Mouse (Mus musculus) left cerebral cortex, postnatal 10 days (tissue): ENCODE results near the gene Il1a. TPM values are rescaled to one million over a fixed set of nuclear protein-coding genes. Genes with fewer than 3 reads are reported as not detected.
A peak's percentile ranks its signal among the peaks of the same experiment; 100 is the strongest.

Source experiments
- DNase-seq, 2 experiments: peaks; one replicate each; pipeline ENCODE4 v3.0.0; 2021 to 2022; ENCODE audit warnings: low spot score in 2 of 2, mixed read lengths in 1 of 2; ENCODE audit errors: extremely low spot score in 1 of 2
- intact Hi-C: fragments of 180-260 bp; cut with DNase I; formaldehyde crosslinking; loops from one replicate; pipeline ENCODE4 v1.15.1; 2025
- total RNA-seq, 2 experiments: library from RNA; stranded (reverse); gene quantifications; 2 replicates each; pipeline ENCODE4 v1.2.3; 2021

Il1a gene
- total RNA-seq, 2 experiments from 2014 or later, result 0.49 to 0.57 TPM

DNA sequence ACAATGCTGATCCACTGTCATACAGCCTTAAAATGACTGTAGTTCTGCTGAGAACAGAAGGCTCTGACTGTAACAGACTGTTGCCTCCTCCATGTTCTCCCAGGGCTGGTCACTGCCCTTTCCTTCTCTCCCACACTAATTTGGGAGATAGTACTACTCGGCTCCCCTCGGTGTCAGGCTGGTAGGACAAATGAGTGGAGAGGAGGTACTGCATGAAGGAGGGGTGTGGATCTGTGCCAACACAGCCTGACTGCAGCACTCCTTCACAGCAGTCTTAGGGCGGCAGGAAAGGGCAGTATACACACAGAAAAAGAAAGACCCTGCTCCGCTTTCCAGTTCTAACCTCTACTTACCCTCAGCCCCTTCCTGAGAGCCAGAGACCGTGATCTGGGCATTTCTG lies 39.8 kb downstream of the Il1a start:
- intact Hi-C loops, result no loop called here
- DNase-seq, result no peak

- intact Hi-C loops, result no loop called here
Measured at GRCm38 (mm10) chr2:129269161-129269643, 40.6 kb downstream of the Il1a start.

GRCm38 (mm10) chr2:129267738-129268137 lies 42.0 kb downstream of the Il1a start:
- peak in 1 of 2 experiments; percentile 15 for DNase-seq
- intact Hi-C loops, result no loop called here

More at GRCm38 (mm10) chr2:129269161-129269643, 40.6 kb downstream of the Il1a start:
- no peak for DNase-seq

GRCm38 (mm10) chr2:129265316-129265715 lies 44.5 kb downstream of the Il1a start:
- DNase-seq, result no peak
- intact Hi-C loops, result no loop called here

DNA sequence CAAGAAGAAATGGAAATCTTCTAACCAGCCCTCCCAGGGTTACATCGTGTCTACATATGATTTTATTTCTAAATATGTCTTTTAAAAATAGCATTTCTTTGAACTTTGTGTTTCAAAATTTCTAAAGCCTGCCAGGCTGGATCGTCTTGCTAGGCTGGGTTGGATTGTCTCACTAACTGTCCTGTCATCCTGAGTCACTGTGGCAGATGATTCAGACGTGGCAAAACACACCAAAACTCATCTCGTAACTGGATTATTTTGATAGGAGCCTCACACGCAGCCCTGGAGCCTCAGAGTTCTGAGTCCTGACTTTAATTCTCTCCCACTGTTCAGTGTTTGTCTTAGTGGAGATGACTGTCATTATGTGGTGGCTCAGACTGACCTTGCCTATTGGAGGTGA lies 46.7 kb downstream of the Il1a start:
- intact Hi-C loops, result no loop called here
- no peak for DNase-seq

- intact Hi-C loops, result no loop called here
- DNase-seq, result peak in 1 of 2 experiments; percentile 9
Measured at GRCm38 (mm10) chr2:129261151-129261794, 48.5 kb downstream of the Il1a start.

DNA sequence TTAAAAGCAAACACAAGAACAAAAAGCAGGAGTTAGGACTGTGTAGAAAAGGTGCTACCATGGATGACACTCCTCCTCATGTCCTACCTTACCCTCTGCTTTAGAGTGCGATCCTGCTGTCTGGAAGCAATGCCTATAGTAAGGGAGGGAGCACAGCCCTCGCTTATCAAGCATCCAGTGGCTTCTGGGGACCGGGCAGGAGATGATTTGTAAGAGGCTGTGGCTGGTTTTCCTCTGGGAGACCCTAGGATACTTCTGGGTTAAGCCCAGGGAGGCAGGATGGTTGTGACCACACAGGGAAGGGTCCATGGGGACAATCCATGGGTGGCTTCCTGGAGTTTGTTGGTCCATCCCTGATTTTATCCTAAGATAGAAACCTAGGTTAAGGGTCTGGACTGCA lies 49.1 kb downstream of the Il1a start:
- peak in 1 of 2 experiments; percentile 7 for DNase-seq
- intact Hi-C loops, result no loop called here

DNA sequence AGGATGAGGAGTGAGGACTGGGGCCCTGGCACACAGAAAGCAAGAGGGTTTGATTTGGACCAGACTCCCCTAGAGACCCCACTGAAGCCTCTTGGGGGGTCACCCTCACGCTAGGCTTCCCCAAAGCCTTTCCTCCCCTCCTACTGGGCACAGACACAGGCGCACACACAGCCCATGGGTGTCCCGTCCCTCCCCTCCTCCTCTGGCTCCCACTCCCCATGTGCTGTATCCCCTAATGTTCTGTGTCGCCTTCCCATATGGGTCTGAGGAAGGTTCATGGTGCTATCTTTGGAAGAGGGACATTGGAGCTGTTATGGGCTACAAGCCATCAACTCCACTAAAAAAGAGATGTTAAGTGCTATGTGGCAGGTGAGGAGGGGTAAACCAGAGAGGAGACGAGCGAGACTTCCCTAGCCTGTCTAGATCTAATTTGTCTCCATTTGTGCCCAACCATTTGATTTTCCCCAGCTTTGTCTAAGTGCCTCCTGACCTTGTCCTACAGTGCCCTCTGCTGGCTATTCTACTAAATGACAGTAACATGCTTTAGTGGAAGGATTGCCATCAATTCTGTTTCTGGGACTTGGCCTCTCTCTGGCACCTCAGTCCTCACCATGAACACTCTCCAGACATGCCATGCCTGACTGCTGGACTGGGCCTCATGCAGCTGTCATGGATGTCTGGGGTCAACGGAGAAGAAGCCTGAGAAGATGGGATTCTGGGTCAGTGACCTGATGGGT lies 51.1 kb downstream of the Il1a start:
- intact Hi-C loops, result loop anchor here (2.0 to 10.0 kb wide), 4 partner anchors 56 to 394 kb away; partner anchors contain the start of gene Fbln7
- peak; percentile 60 to 83 for DNase-seq

GRCm38 (mm10) chr2:129258056-129258455 lies 51.7 kb downstream of the Il1a start:
- intact Hi-C loops, result loop anchor here (2.0 to 10.0 kb wide), 4 partner anchors 56 to 393 kb away; partner anchors contain the start of gene Fbln7
- DNase-seq, result no peak

- intact Hi-C loops, result loop anchor here (5.0 to 10.0 kb wide), 3 partner anchors 54 to 391 kb away; partner anchors contain the start of gene Fbln7
- DNase-seq, result peak in 1 of 2 experiments; percentile 3
Measured at GRCm38 (mm10) chr2:129256006-129256405, 53.8 kb downstream of the Il1a start.

GRCm38 (mm10) chr2:129254076-129254475 lies 55.7 kb downstream of the Il1a start:
- intact Hi-C loops, result loop anchor here (10.0 kb wide), 1 partner anchor 389 kb away; the partner anchor contains the start of gene Fbln7
- no peak for DNase-seq

GRCm38 (mm10) chr2:129253631-129253970 lies 56.2 kb downstream of the Il1a start:
- intact Hi-C loops, result loop anchor here (10.0 kb wide), 1 partner anchor 389 kb away; the partner anchor contains the start of gene Fbln7

GRCm38 (mm10) chr2:129252836-129253630 lies 56.7 kb downstream of the Il1a start:
- intact Hi-C loops, result loop anchor here (10.0 kb wide), 1 partner anchor 388 kb away; the partner anchor contains the start of gene Fbln7
- DNase-seq, result peak in 1 of 2 experiments; percentile 5

More at GRCm38 (mm10) chr2:129253631-129253970, 56.2 kb downstream of the Il1a start:
- DNase-seq, result peak in 1 of 2 experiments; percentile 4

Other genes with a start within 250 kb of the Il1a start
- 10 to 100 TPM; 85.0 to 90.5 TPM for gene Ttl, start 244.0 kb downstream of the Il1a start, total RNA-seq
- gene Polr1b, start 209.0 kb downstream of the Il1a start, total RNA-seq, result 10 to 100 TPM; 21.8 to 24.8 TPM
- gene Chchd5, start 180.3 kb downstream of the Il1a start, total RNA-seq, result 10 to 100 TPM; 12.0 to 12.5 TPM
- gene Slc20a1, start 111.2 kb downstream of the Il1a start, total RNA-seq, result 100 to 1,000 TPM; 123 to 124 TPM
- 1 to 10 TPM; 2.6 to 2.7 TPM for gene Ckap2l, start 12.8 kb downstream of the Il1a start, total RNA-seq
- not detected for gene Il1b, start 61.2 kb upstream of the Il1a start, total RNA-seq
- gene F830045P16Rik, start 226.6 kb upstream of the Il1a start, total RNA-seq, result under 1 TPM; 0.24 to 0.30 TPM